In the genomic region with DNA sequence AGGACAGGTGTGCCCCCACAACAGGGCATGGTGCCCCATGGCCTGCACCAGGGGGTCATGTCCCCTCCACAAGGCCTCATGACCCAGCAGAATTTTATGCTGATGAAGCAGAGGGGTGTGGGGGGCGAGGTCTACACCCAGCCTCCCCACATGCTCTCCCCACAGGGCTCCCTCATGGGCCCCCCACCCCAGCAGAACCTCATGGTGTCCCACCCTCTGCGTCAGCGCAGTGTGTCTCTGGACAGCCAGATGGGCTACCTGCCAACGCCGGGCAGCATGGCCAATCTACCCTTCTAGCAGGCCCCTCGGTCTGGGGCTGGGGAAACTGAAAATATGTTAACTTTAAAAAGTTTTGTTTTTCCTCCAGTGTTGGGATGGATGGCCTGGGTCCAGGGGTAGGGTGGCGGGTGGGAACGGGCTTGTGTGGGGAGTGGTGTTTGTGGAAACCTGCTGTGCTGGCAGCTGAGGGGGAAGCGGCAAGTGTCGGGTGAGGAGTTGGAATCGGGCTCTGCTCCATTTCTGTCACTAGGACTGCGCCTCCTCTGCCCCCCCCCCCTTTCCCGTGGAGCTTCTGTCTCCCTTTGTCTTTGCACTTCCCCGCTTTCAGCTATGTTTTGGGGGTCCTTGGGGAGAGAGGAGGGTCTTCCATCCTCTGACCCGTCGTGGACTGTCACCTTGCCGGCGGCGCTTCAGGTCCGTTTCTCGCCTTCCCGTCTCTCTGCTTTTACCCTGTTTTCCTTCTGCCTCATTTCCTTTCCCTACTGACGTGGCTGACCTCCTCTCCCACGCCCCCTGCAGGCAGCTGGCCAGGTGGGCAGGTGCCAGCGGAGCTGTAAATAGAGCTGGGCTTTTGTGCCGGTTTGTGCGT, we compare ENCODE assay signal across 1 mouse cellular context.
A peak's percentile ranks its signal among the peaks of the same experiment; 100 is the strongest.
TF ChIP-seq lines count a peak whose summit lies in the region.

No protein-coding gene starts in this region.

TF ChIP-seq in CH12.LX, 34 proteins besides CTCF, POLR2A, EP300 and RAD21:
- TF ChIP-seq SMC3 (IDR thresholded peaks at IDR 0.05; ENCODE audit: low read depth, low read length): peak; percentile 17
- TF ChIP-seq USF2 (conservative IDR thresholded peaks at IDR 0.05; ENCODE audit: low read depth, low read length): no peak
